Mouse (Mus musculus) myocyte (in vitro differentiated cells): ENCODE data around the gene Tnfrsf9.

Source experiments
- CEBPB ChIP-seq: IDR thresholded peaks from 2 replicates; pipeline ENCODE4 v1.6.1; 2011; ENCODE audit warnings: mild to moderate bottlenecking, moderate library complexity; ENCODE audit not compliant: poor library complexity, insufficient read depth, severe bottlenecking
- E2F4 ChIP-seq: IDR thresholded peaks from one replicate; pipeline ENCODE4 v1.6.1; 2011; ENCODE audit warnings: mild to moderate bottlenecking, control low read depth, moderate library complexity; ENCODE audit not compliant: insufficient read depth
- MAX ChIP-seq: IDR thresholded peaks from one replicate; pipeline ENCODE4 v1.6.1; 2011; ENCODE audit warnings: low read depth, mild to moderate bottlenecking, control low read depth
- MYOD1 ChIP-seq, 3 experiments: IDR thresholded peaks; one replicate each; pipeline ENCODE4 v1.6.1; 2011; ENCODE audit warnings: control low read depth in 2 of 3, low read depth in 2 of 3, mild to moderate bottlenecking in 2 of 3, moderate library complexity in 1 of 3; ENCODE audit not compliant: insufficient read length in 2 of 3, control insufficient read depth in 1 of 3
- MYOG ChIP-seq, 3 experiments: IDR thresholded peaks; one replicate each; pipeline ENCODE4 v1.6.1; 2011; ENCODE audit warnings: control low read depth in 2 of 3, low read depth in 2 of 3, mild to moderate bottlenecking in 2 of 3; ENCODE audit not compliant: insufficient read length in 2 of 3, control insufficient read depth in 1 of 3, insufficient read depth in 1 of 3
- POLR2A ChIP-seq: IDR thresholded peaks from one replicate; pipeline ENCODE4 v1.6.1; 2011; ENCODE audit warnings: low read depth, mild to moderate bottlenecking, control low read depth, moderate library complexity; ENCODE audit not compliant: insufficient read length
- POLR2AphosphoS2 ChIP-seq: IDR thresholded peaks from one replicate; pipeline ENCODE4 v1.6.1; 2011; ENCODE audit warnings: low read depth, control low read depth; ENCODE audit not compliant: insufficient read length
- REST ChIP-seq: IDR thresholded peaks from one replicate; pipeline ENCODE4 v1.6.1; 2011; ENCODE audit warnings: mild to moderate bottlenecking, control low read depth, moderate library complexity; ENCODE audit not compliant: insufficient read depth, insufficient read length
- SRF ChIP-seq: IDR thresholded peaks from one replicate; pipeline ENCODE4 v1.6.1; 2011; ENCODE audit warnings: low read depth; ENCODE audit not compliant: control insufficient read depth, insufficient read length
- TCF12 ChIP-seq: IDR thresholded peaks from one replicate; pipeline ENCODE4 v1.6.1; 2011; ENCODE audit warnings: mild to moderate bottlenecking, control low read depth; ENCODE audit not compliant: poor library complexity, insufficient read depth, severe bottlenecking
- TCF3 ChIP-seq: IDR thresholded peaks from one replicate; pipeline ENCODE4 v1.6.1; 2011; ENCODE audit warnings: low read depth, control low read depth; ENCODE audit not compliant: insufficient read length
- USF1 ChIP-seq: IDR thresholded peaks from one replicate; pipeline ENCODE4 v1.6.1; 2011; ENCODE audit warnings: low read depth, mild to moderate bottlenecking, control low read depth, moderate library complexity

DNA sequence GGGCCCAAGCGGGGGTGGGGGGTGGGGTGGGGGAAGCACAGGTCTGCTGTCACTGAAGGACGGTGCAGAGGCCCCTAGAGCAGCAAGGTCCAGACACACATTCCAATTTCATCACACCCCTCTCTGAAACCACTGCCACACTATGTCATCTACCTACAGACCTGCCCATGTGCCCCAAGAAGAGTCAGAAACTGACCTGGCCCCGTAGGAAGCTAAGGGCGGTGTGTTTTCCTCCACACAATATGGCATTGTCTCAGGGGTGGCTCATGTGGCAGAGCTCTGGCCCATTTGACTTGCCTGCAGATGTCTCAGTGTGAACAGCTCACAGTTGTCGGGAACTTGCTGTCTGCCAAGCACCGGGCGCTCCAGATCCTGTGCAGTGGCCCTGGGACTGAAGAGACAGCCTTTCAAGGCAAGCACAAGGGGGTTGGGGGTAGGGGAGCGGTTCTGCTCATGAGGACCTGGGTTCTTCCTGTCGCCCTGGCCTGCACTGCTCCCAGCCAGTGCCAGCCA lies 42.2 kb upstream of the Tnfrsf9 start:
- no peak for TF ChIP-seq REST
- no peak for TF ChIP-seq POLR2AphosphoS2
- peak; percentile 2 for TF ChIP-seq POLR2A
- no peak for TF ChIP-seq E2F4
- TF ChIP-seq TCF12 = no peak
- TF ChIP-seq MYOG (IDR thresholded peaks at IDR 0.05; ENCODE audit: control insufficient read depth in 1 of 3, insufficient read depth in 1 of 3, insufficient read length in 2 of 3, low read depth in 2 of 3) = peak in 1 of 3 experiments; percentile 66
- no peak for TF ChIP-seq USF1
- TF ChIP-seq MAX = no peak
- TF ChIP-seq MYOD1 (IDR thresholded peaks at IDR 0.05; ENCODE audit: control insufficient read depth in 1 of 3, insufficient read length in 2 of 3, low read depth in 2 of 3) = no peak
- no peak for TF ChIP-seq CEBPB
- no peak for TF ChIP-seq TCF3
- TF ChIP-seq SRF = no peak
